Mouse (Mus musculus) kidney, postnatal 0 days (tissue): ENCODE results near the gene Gm10322. TPM values are rescaled to one million over a fixed set of nuclear protein-coding genes. Genes with fewer than 3 reads are reported as not detected.

Experiments
- ATAC-seq: fragments of 200-750 bp; cut with Nextera tagmentation; replicated peaks from 2 replicates; pipeline ENCODE4 v1.8.0; 2017; ENCODE audit warnings: low read depth, moderate number of reproducible peaks, moderate TSS enrichment, moderate library complexity; ENCODE audit not compliant: low FRiP score
- DNase-seq: peaks from one replicate; pipeline ENCODE4 v3.0.0-alpha.2; 2016; ENCODE audit warnings: low spot score
- H3K27ac ChIP-seq: fragments of 300-500 bp; sonication (generic); 2 replicates; pipeline ENCODE4 v1.5.1; 2014; ENCODE audit warnings: mild to moderate bottlenecking
- H3K27me3 ChIP-seq: fragments of 300-500 bp; sonication (generic); 2 replicates; pipeline ENCODE4 v1.6.1; 2014; ENCODE audit warnings: low read length, mixed read lengths; ENCODE audit not compliant: insufficient read depth
- H3K36me3 ChIP-seq: fragments of 300-500 bp; sonication (generic); 2 replicates; pipeline ENCODE4 v1.6.1; 2014; ENCODE audit warnings: low read length, mixed read lengths; ENCODE audit not compliant: insufficient read depth
- H3K4me1 ChIP-seq: fragments of 300-500 bp; sonication (generic); replicated peaks from 2 replicates; pipeline ENCODE4 v1.6.1; 2014; ENCODE audit warnings: antibody characterized with exemption, low read length, mixed read lengths; ENCODE audit not compliant: insufficient read depth
- H3K4me2 ChIP-seq: fragments of 300-500 bp; sonication (generic); 2 replicates; pipeline ENCODE4 v1.6.1; 2014; ENCODE audit warnings: mild to moderate bottlenecking, low read length, moderate library complexity, mixed read lengths
- H3K4me3 ChIP-seq: fragments of 300-500 bp; sonication (generic); replicated peaks from 2 replicates; pipeline ENCODE4 v1.5.1; 2014; ENCODE audit warnings: low read depth, low read length
- H3K9ac ChIP-seq: fragments of 300-500 bp; sonication (generic); 2 replicates; pipeline ENCODE4 v1.6.1; 2014; ENCODE audit warnings: low read depth, low read length
- H3K9me3 ChIP-seq: fragments of 300-500 bp; sonication (generic); replicated peaks from 2 replicates; pipeline ENCODE4 v1.6.1; 2016; ENCODE audit warnings: low read length, inconsistent platforms, mixed read lengths
- CTCF ChIP-seq: IDR thresholded peaks from 2 replicates; pipeline ENCODE4 v1.5.1; 2016; ENCODE audit warnings: antibody characterized with exemption, low read depth, mild to moderate bottlenecking, moderate library complexity
- WGBS: fragments of 180-500 bp; shearing (Covaris S2); extraction: QIAGEN DNeasy Blood & Tissue Kit; methylation state at CpG from one replicate; pipeline ENCODE4 v1.1.7; 2014; 5-methylcytosine and 5-hydroxymethylcytosine counted together
- polyA plus RNA-seq: library from polyadenylated mRNA; unstranded; fragments of >200 nt; fragmentation: Nextera tagmentation; extraction: Ambion mirVana; gene quantifications from 2 replicates; pipeline ENCODE4 v1.2.1, GENCODE M21; 2015

Gm10322 gene
- polyA plus RNA-seq, 1 experiment from 2014 or later = 0.43 TPM

DNA sequence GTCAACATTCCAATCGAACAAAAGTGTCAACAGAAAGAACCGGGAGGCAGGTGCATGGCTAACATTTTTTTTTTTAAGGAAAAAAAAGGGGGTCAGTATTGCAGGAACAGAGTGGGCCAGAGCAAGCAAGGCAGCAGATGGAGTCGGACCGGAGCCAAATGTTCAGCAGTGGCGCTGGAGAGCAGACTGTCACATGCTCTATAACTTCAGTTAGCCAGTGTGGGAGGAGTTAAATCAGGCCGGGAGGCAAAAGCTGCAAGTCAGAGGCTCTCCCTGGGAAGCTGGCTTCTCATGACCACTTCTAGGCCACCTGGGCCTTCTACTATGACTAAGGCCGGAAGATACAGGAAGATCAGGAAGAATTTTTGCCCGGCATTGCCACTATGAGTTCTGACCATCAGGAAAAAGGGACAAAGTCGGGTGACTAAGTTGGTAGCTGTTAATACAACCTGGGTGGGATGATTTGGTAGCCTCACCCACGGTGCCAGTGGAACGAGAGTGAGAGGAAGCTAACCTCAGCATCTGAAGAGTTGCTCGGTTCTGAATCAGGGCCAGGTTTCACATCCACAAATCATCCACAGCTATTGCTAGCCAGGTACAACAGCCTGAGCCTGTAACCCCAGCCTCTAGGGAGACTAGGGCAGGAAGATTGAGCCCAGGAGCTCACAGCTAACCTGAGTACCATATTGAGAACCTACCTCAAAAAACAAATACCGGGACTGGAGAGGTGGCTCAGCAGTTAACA, 21.9 kb upstream of the Gm10322 start:
- no peak overlapping the region for H3K4me2 ChIP-seq
- H3K36me3 ChIP-seq = no peaks in the 10 kb centered on the region
- no peaks in the 10 kb centered on the region for H3K9me3 ChIP-seq
- H3K9ac ChIP-seq = no peak overlapping the region
- peak; percentile 40 for DNase-seq
- H3K4me3 ChIP-seq = no peak overlapping the region
- no peak overlapping the region for H3K27ac ChIP-seq
- H3K4me1 ChIP-seq = no peaks in the 10 kb centered on the region
- TF ChIP-seq CTCF = no peak
- ATAC-seq = no peak
- WGBS = 65% methylated on average over 13 of the region's 13 CpGs
- H3K27me3 ChIP-seq = no peaks in the 10 kb centered on the region

DNA sequence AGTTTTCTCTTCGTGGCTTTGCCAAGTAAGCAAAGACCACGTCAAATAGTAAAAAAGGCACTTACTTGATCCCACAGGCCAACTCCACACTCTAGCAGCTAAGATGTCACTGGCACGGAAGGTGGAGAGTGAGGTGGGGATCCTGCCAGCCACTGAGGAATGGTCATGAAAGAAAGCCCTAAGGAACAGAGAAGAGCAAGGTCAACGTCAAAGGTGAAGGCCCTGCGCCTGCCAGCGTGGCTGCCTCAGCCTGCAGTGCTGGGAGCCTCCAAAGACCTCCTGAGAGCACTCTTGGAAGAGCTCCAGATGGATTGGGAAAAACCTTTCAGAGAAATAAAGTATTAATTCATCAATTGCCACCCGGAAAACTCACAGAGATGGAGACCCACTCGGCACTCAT, 15.3 kb upstream of the Gm10322 start:
- Histone ChIP-seq H3K9me3 (no peaks in the 10 kb centered on the region), H3K36me3 (no peaks in the 10 kb centered on the region), H3K4me2 (no peak overlapping the region), H3K9ac (no peak overlapping the region), H3K27ac (no peak overlapping the region), H3K27me3 (no peaks in the 10 kb centered on the region), H3K4me1 (no peaks in the 10 kb centered on the region), H3K4me3 (no peak overlapping the region)
- DNase-seq = no peak
- no peak for ATAC-seq
- TF ChIP-seq CTCF = no peak
- WGBS = 75% methylated on average over 8 of the region's 8 CpGs

DNA sequence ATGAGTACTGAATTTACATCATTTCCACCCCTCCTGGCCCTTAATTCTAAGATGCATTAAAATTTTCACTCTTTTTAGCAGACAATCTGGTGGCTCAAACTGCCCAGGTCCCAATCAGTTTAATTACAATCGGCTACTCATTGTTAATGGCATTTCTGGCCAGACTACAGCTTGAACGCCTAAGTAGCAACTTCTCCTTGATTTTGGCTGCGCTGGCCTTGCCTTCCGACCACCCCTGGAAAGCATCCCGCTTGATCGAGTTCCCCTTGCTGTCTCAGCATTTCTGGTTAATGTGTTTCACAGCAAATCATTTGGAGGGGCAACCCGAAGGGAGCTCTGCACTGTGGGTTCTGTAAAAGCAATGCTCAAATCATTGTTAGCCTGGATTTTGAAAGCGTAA, 13.8 kb upstream of the Gm10322 start:
- H3K4me1 ChIP-seq = no peaks in the 10 kb centered on the region
- no peak overlapping the region for H3K27ac ChIP-seq
- no peak for TF ChIP-seq CTCF
- no peak overlapping the region for H3K9ac ChIP-seq
- H3K27me3 ChIP-seq = no peaks in the 10 kb centered on the region
- 42% methylated on average over 8 of the region's 8 CpGs for WGBS
- no peak overlapping the region for H3K4me2 ChIP-seq
- ATAC-seq = no peak
- no peak overlapping the region for H3K4me3 ChIP-seq
- H3K9me3 ChIP-seq = no peaks in the 10 kb centered on the region
- H3K36me3 ChIP-seq = no peaks in the 10 kb centered on the region
- no peak for DNase-seq

DNA sequence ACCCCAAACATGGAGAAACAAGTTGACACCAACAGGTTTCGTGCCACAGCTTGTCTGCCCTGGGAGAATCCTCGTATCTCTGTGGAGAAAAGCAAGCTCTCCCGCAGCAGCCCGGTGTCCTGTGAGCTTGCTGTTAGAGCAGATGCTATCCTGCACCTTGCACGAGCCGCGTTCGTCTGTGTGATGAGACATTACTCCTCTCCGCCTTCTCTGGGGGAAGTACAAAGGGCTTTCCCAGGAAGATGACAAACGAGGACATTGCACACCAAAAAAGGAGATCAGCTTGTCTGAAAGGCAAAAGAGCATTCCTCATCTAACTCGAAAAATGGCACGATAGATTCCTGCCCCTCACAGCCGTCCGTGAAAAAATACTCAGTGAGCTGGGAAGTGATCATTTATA, 13.0 kb upstream of the Gm10322 start:
- 77% methylated on average over 14 of the region's 14 CpGs for WGBS
- no peaks in the 10 kb centered on the region for H3K27me3 ChIP-seq
- TF ChIP-seq CTCF = no peak
- no peak overlapping the region for H3K9ac ChIP-seq
- H3K4me1 ChIP-seq = no peaks in the 10 kb centered on the region
- ATAC-seq (no peak), DNase-seq (no peak)
- H3K27ac ChIP-seq = no peak overlapping the region
- no peaks in the 10 kb centered on the region for H3K9me3 ChIP-seq
- no peak overlapping the region for H3K4me3 ChIP-seq
- no peak overlapping the region for H3K4me2 ChIP-seq
- no peaks in the 10 kb centered on the region for H3K36me3 ChIP-seq

DNA sequence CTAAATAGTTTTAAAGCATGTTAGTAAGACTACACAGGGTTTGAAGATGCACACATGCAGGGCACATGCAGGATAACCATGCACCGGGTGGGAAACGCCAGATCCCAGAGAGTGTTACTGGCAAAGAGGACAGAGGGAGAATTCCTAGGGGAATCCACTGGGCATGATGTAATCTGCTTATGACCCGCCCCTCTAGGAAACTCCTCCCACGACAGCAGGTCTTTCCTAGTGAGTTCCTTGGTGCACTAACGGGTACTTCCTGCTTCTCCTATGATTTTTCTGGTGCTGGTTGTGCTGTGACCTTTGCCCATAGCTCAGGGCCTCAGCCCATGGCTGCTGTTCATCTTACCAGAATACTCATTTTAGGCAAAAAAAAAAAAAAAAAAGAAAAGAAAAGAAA, 12.0 kb upstream of the Gm10322 start:
- H3K9me3 ChIP-seq = no peaks in the 10 kb centered on the region
- no peaks in the 10 kb centered on the region for H3K27me3 ChIP-seq
- TF ChIP-seq CTCF = no peak
- ATAC-seq (no peak; the same call in 1 of the 2 replicates), DNase-seq (no peak)
- H3K36me3 ChIP-seq = no peaks in the 10 kb centered on the region
- H3K4me1 ChIP-seq = no peaks in the 10 kb centered on the region
- no peak overlapping the region for H3K4me3 ChIP-seq
- WGBS = 59% methylated on average over 5 of the region's 5 CpGs
- no peak overlapping the region for H3K9ac ChIP-seq
- H3K27ac ChIP-seq = no peak overlapping the region
- H3K4me2 ChIP-seq = no peak overlapping the region

DNA sequence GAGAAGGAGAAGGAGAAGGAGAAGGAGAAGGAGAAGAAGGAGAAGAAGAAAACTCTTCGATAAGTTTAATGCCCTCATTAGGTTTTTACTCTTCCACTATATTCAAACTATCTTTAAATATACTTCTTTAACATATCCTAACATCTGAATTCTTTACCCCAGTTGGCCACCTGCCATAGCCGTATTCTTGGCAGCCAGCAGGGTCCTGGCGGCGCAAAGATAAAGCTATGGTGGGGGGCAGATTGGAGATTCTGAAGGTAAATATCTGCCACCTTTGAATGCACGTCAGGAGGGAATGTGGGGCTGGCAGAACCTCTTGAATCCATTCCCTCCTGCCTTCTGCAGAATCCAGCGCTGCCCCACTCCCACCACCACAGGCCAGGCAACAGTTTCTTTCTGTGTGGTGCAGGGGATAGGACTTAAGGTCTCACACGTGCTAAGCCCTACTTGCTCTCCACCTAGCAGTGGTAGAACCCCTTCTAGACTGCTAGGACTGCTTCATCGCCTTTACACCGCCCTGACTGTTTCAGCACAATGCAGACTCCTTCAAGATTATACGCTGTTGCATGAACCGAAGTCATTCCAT, 10.9 kb upstream of the Gm10322 start:
- 81% methylated on average over 11 of the region's 11 CpGs for WGBS
- H3K9me3 ChIP-seq = no peaks in the 10 kb centered on the region

More for the DNA sequence above, 10.9 kb upstream of the Gm10322 start:
- Histone ChIP-seq H3K27ac (no peak overlapping the region), H3K4me1 (no peaks in the 10 kb centered on the region), H3K27me3 (no peaks in the 10 kb centered on the region), H3K9ac (no peak overlapping the region), H3K36me3 (no peaks in the 10 kb centered on the region), H3K4me3 (no peak overlapping the region), H3K4me2 (no peak overlapping the region)
- ATAC-seq (no peak), DNase-seq (no peak)
- no peak for TF ChIP-seq CTCF
